Mouse (Mus musculus) embryonic fibroblast, embryonic 13.5 days (primary cell): ENCODE data around the gene Rapgef6. TPM values are rescaled to one million over a fixed set of nuclear protein-coding genes. Genes with fewer than 3 reads are reported as not detected.

ENCODE experiments used
- H3K27ac ChIP-seq: 2 replicates; pipeline ENCODE4 v1.5.1; 2012; ENCODE audit warnings: low read length, control low read depth, inconsistent platforms; ENCODE audit not compliant: insufficient read depth
- H3K4me1 ChIP-seq: 2 replicates; pipeline ENCODE4 v1.6.1; 2011; ENCODE audit warnings: low read length; ENCODE audit not compliant: control insufficient read depth, insufficient read depth
- H3K4me3 ChIP-seq: 2 replicates; pipeline ENCODE4 v1.5.1; 2011; ENCODE audit warnings: mild to moderate bottlenecking, control low read depth, low read length; ENCODE audit not compliant: insufficient read depth
- CTCF ChIP-seq: IDR thresholded peaks from 2 replicates; pipeline ENCODE4 v1.5.1; 2011; ENCODE audit warnings: mild to moderate bottlenecking, control low read depth, low read length, moderate library complexity, borderline replicate concordance; ENCODE audit not compliant: insufficient read depth
- POLR2A ChIP-seq: IDR thresholded peaks from 2 replicates; pipeline ENCODE4 v1.6.1; 2011; ENCODE audit warnings: low read depth, mild to moderate bottlenecking, control low read depth, low read length, moderate library complexity
- polyA plus RNA-seq: library from polyadenylated mRNA; stranded (reverse); fragments of >200 nt; gene quantifications from 2 replicates; pipeline ENCODE4 v1.2.4, GENCODE M21; 2011; ENCODE audit warnings: low read depth; ENCODE audit not compliant: missing spikeins, insufficient read length

Rapgef6 gene
- polyA plus RNA-seq, 1 experiment = 20.7 TPM

DNA sequence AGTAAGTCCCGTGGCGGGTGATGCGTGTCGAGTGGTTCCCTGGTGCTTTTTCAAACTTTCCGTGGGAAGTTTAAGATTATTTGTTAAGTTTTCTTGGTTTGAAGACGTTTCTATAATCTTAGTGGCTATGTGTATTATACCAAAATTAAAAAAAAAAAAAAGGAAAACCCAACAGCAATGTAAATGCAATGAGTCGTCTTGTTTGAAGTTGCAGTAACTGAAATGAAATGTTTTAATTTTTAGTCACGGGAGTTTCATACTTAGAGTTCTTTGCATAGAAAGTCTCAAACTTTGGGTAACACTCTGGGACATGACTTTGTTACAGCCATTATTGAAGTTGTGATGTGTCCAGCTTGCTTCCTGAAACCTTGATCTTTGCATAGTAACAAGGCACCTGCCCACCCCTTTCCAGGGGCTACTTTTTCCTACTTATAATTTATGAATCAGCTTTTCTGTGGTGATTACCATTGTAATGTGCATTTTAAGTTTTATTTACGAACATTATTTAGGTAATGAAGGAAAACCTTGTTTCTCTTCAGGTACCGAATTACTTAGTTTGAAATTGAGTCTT is 869 bp downstream of the Rapgef6 start:
- Histone ChIP-seq H3K27ac (no peak overlapping the region; the same call in 1 of the 2 replicates), H3K4me3 (peak overlapping the region; percentile 78), H3K4me1 (peaks cover 2% of the 10 kb centered on the region)
- TF ChIP-seq CTCF (no peak), POLR2A (no peak)

DNA sequence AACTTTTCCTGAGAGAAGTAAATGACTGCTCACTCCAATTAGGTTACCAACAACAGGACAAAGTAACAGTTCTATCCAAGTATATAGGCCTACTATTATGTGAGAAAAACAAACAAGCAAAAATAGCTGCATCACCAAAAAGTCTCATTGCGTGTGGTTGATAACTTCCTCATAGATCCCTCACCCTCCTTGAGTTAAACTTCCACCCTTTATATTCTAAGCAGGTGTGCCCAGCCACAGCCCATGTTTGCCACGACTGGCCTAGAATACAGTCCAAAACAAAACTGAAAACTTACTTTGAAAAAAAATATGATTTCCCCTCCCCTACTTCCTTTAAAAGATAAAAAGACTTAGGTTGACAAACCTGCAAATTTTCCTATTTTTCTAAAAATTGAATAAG is 5.4 kb downstream of the Rapgef6 start:
- Histone ChIP-seq H3K27ac (no peak overlapping the region), H3K4me3 (no peak overlapping the region), H3K4me1 (peaks cover 4% of the 10 kb centered on the region)
- TF ChIP-seq POLR2A (no peak), CTCF (no peak)

DNA sequence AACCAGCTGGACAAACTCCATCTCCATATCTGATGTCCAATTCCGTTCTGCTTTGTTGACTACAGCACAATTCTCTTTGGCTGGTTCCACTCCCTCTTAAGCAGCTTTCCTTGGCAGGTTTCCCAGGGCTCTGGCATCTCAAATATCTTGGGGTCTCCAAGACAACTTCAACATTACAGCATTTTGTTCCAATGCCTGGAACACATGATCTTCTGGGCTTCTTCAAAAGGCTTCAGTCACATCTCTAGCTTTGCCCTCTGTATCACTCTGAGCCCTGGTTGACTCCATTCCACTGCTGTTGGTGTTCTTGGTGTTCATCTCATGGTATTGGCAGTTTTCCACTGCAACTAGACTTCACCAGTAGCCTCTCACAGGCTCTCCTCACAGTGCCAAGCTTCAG is 7.7 kb downstream of the Rapgef6 start:
- Histone ChIP-seq H3K4me3 (no peak overlapping the region), H3K4me1 (peaks cover 4% of the 10 kb centered on the region), H3K27ac (no peak overlapping the region)
- TF ChIP-seq POLR2A (no peak), CTCF (no peak)

DNA sequence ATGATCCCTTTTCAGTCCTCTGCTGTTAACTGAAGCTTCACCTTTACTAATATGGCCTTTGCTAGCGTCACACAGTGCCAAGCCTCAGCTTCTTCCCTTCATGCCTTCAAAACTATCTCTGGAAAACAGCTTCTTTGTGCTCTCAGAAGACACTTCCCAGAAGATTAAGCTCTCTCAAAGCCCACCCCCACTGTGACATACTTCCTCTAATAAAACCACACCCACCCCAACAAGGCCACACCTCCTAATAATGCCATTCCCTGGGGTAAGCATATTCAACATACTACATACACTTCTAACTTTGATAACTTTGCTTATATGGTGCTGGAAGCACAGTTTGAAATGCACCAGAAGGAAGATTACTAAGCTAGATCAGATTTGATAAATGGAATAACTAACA is 8.3 kb downstream of the Rapgef6 start:
- TF ChIP-seq POLR2A = no peak
- TF ChIP-seq CTCF = no peak
- no peak overlapping the region for H3K4me3 ChIP-seq
- H3K4me1 ChIP-seq = peaks cover 4% of the 10 kb centered on the region
- no peak overlapping the region for H3K27ac ChIP-seq

DNA sequence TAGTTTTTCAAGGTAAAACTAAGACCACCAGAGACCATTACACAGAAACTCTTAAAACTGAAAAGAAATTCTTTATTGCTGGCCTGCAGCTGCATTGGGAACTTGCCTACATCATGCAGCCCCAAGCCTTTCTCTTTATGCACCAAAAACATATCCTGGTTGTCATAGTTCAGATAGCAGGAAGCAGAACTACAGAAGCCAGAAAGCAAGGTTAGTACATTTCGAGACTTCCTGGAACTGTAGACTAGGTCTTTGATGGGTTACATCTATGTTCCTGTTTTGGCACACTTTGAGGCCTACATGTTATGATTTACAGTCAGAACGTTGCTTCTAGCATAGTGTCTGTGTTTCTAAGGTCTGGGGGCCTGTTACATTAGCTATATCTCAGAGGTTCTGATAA is 11.2 kb downstream of the Rapgef6 start:
- Histone ChIP-seq H3K4me3 (no peak overlapping the region), H3K27ac (no peak overlapping the region), H3K4me1 (peaks cover 4% of the 10 kb centered on the region)
- TF ChIP-seq CTCF (no peak), POLR2A (no peak)

DNA sequence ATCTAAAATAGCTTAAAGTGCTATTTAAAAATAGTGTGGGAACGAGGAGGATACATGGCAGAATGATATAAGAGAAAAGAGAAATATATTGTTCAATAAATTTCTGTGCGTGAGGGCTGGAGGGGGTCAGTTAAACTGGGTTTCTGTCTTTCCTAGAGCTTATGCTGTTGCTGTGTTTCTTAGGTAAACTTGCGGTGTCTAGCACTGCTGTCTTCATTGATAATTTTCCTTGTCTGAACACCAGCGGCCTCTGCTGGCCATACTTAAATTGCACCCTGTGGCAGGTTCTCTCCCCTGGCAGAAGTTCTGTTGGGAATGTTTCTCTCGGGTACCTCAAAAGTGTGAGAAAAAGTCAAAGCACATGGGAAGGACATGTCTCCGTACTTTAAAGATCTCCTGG is 12.2 kb downstream of the Rapgef6 start:
- no peak overlapping the region for H3K27ac ChIP-seq
- peaks cover 4% of the 10 kb centered on the region for H3K4me1 ChIP-seq
- TF ChIP-seq POLR2A (no peak), CTCF (peak; percentile 40; the same call in 1 of the 2 replicates)
- no peak overlapping the region for H3K4me3 ChIP-seq

DNA sequence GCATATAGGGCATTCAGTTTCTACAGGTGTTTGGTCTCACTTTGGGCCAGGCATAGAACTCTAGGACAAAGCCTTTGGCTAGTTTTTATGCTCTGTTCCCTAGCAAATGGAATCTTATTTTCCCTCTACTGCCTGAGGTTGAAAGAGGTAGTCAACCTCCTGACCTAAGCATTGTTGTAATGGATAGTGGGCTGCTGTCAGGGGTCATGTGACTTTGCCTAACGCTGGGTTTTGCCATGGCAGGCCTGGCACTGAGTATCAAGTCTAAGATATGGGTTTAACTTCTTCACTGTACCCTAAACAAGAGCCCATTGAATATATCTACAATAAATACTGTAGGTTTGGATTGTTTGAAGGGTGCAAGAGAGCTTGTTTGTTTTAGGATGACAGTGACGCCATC is 16.4 kb downstream of the Rapgef6 start:
- Histone ChIP-seq H3K4me1 (no peaks in the 10 kb centered on the region), H3K4me3 (no peak overlapping the region), H3K27ac (no peak overlapping the region)
- TF ChIP-seq CTCF (no peak), POLR2A (no peak)

DNA sequence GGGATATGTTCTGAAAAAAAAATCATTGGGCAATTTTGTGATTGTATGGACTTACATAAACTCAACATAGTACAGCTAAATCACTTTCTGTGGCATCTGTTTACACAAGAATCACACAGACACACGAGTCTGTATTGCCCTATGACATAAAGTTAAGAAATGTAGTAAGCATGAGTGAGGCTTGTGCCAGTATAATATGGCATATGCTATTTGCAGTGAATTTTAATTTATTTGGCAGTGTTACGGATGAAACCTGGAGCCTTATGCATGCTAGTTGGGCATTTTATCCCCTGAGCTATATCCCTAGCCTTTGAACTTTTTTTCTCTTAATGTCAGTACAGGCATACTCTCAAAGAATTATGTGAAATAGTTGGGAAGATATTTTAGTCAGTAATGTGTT is 16.8 kb downstream of the Rapgef6 start:
- Histone ChIP-seq H3K27ac (no peak overlapping the region), H3K4me1 (no peaks in the 10 kb centered on the region), H3K4me3 (no peak overlapping the region)
- TF ChIP-seq POLR2A (no peak), CTCF (no peak)

DNA sequence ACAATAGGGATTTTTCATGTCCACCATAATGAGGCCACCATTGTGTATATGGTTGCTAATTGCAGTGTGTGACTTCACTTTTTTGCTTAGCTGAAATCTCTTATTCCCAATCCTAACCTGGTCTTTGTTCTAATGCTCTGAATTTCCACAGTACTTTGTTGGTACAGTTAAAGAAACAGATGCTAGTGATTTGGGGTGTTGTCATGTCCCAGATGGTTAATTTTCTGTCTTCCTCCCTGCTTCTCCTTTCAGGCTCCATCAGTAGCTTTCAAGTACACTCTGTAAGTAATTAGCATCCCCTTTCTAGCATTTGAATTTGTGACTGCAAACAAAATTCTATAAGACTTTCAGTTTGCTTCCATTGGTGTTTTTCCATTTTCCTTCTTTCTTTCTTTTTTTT is 17.7 kb downstream of the Rapgef6 start:
- no peak overlapping the region for H3K27ac ChIP-seq
- no peaks in the 10 kb centered on the region for H3K4me1 ChIP-seq
- TF ChIP-seq CTCF (no peak), POLR2A (no peak)
- H3K4me3 ChIP-seq = no peak overlapping the region

DNA sequence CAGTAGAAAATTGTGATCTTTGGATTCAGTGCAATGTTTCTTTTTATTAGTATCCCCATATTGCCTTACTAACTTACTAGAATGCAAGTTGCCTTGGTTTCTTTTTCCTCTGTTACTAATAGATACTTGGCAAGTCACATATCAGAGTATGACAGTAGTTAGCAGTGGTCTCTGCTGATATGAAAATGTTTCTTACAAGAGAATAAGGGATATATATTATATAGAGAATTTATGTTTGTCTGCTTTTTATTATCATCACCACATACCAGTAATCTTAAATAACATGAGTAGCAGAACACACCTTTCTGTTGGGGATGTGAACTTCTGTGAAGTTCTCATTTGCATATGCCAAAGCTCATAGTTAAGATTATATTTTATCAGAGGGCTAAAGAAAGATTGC is 19.8 kb downstream of the Rapgef6 start:
- Histone ChIP-seq H3K4me1 (no peaks in the 10 kb centered on the region), H3K4me3 (no peak overlapping the region), H3K27ac (no peak overlapping the region)
- TF ChIP-seq CTCF = no peak

DNA sequence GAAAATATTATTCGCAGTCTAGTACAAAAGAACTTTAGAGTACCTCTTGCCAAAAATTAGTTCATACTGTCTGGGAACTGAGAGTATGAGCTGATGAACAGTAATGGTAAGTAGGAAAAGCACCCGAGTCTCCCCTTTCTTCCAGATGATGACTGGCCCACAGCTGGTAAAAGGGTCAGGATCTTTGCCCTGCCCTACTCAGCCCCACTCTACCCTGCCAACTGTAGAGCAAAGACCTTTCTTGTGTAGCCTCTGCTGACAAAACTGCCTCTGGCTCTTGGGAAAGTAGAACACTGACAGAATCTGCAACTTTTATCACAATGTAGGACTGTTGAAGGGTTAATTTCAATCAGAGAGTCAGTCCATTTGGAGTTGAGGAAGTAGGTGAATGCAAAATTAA is 32.3 kb downstream of the Rapgef6 start:
- TF ChIP-seq CTCF = no peak
- no peak for TF ChIP-seq POLR2A
- Histone ChIP-seq H3K4me1 (no peaks in the 10 kb centered on the region), H3K27ac (no peak overlapping the region), H3K4me3 (no peak overlapping the region)
